Mouse (Mus musculus) right cerebral cortex, postnatal 14 days (tissue): ENCODE data around the gene Rnf167.

Experiments
- DNase-seq: peaks from one replicate; pipeline ENCODE4 v3.0.0; 2022

The Rnf167 gene

DNA sequence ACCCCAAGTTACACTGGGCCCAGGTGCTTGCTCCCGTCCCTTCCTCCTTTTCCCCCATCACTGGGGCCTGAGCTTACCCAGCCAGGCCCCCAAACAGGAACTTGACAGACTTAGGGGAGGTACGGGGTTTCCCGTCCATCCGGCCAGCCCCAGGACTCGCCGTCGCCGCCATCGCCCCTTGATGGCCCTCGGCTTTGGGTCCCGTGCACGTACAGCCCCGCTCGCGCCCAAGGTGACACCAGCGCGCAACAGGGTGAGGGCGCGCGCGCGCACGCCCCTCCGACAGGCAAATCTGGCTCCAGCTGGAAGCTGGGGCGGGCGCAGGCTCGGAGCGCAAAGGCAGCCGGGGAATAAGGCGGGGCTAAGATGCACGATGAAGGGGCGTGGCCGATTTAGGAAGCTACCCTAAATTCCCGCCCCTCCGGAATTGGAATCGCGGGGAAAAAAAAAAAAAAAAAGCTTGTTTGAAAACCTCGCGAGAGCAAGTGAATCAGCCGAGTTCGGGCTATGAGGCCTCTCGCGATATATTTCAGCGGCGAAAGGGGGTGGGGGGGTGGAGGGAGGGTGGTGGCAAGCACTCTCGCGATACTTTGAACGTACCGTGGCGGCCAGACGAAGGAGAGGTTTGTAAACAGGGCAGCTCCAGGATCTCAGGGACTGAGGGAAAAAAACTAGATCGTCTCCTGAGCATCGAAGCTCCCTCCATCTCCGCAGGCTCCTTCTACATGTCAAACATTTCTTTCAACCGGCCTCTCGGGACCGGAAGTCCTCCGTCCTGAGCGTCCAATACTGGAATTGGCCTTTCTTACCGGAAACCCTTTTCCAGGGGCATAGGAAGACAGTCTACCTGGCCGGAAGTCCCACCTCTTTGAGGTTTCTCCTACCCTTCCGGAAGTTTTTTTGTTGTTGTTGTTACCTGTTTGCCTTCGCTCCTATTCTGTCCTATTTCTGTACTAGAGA, at the start of gene Rnf167, which contains the start of gene Slc25a11:
TSS of gene Rnf167 (plus strand) at position 545 of the 960 bp plus-strand sequence.
TSS of gene Slc25a11 (minus strand) at position 789 of the 960 bp plus-strand sequence.
- peak; percentile 95 for DNase-seq

GRCm38 (mm10) chr11:70597301-70597700, 49.7 kb upstream of the Rnf167 start:
- no peak for DNase-seq

GRCm38 (mm10) chr11:70598451-70598953, 48.5 kb upstream of the Rnf167 start:
- DNase-seq: no peak

- peak; percentile 69 for DNase-seq
Observed at GRCm38 (mm10) chr11:70605024-70605566, 41.9 kb upstream of the Rnf167 start.

GRCm38 (mm10) chr11:70606717-70607116, 40.3 kb upstream of the Rnf167 start:
- no peak for DNase-seq

GRCm38 (mm10) chr11:70607611-70608010, 39.4 kb upstream of the Rnf167 start:
- DNase-seq: no peak

DNA sequence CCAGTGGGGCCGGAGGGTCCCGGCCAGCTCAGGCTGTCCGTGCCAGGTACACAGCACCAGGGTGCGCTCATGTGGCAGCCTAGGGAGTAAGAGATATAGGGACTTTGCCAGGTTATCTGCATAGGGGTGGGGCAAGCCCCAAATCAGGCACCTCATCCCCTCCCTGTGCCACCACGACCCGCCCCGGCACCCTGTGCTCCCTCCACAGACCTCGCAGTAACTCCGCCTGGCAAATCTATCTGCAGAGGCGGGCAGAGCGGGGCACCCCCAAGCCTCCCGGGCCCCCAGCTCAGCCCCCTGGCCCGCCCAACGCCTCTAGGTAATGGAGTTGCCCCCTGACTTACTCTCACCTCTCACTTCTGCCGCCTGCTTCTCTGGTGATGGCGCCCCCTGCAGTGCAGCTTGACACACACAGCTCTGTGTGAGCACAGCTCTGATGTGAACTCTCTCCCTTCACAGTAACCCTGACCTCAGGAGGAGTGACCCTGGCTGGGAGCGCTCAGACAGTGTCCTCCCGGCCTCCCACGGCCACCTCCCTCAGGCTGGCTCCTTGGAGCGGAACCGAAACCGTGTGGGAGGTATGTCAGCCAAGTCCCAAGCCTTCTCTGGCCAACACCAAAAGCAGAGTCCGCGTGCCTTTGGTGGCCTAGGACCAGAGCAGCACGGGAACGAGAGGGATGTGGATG, 38.5 kb upstream of the Rnf167 start:
- no peak for DNase-seq

DNA sequence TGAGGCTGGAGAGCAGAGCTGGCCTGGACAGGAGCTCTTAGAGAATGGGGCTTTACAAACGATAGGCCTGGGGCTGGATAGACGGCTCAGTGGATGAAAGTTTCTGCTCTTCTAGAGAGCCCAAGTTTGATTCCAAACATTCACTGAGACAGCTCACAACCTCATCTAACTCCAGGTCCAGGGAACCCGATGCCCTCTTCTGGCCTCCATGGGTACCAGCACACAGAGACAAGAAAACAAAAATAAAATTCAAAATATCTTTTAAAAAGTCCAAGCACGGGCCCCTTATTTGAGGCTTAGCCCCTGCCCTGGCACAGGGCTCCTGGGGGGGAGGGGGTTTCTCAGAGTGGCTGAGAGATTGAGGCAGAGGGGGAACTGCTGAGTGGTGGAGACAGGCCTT, 36.3 kb upstream of the Rnf167 start:
- no peak for DNase-seq

- no peak for DNase-seq
Observed at GRCm38 (mm10) chr11:70612505-70612904, 34.5 kb upstream of the Rnf167 start.

- DNase-seq: no peak
Observed at GRCm38 (mm10) chr11:70615074-70615473, 32.0 kb upstream of the Rnf167 start.

DNA sequence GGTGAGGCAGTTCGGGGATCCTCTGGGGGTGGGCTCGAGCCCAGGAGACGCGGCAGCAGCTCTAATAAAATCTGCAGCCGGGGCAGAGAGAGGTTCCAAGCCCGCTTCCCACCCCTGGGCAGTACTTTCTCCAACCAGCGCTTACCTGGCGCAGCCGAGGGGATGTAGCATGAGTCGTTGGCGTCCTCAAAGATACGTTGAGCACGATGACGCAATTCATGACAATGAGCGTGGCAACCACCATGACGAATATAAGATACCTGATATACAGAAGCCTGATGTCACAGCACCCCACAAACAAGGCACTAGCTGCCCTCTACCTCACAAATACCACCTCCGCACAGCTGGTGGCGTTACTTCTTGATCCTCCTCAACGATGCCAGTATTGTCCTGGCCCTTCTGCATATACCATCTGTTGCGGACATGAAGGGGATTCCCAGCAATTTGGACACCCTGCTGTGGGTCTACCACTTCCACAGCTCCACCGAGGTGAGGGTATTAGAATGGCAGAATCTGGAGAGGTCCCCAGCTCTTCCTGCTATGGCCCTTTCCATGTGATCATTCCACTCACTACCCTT, 31.4 kb upstream of the Rnf167 start, which contains the start of gene 4930544D05Rik:
TSS of gene 4930544D05Rik (plus strand) at position 333 of the 578 bp plus-strand sequence.
- no peak for DNase-seq

DNA sequence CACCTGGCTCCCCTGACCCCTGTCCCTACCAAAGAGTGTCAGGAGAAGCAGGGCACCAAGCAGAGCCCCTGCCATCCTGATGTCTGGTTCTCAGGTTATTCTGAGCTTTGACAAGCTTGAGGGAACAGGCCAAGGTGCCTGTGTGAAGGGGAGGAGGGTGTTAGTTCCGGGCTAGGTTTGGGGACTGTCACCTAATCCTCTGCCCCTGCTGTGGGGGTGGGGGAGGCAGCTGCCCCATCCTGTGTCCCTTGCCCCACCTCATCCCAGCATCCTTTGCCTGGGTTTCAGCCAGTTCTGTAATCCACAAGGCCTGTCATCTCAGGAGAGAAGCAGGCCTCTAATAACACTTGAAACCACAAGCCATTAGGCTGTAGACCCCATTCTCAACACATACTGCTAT, 27.9 kb upstream of the Rnf167 start, which contains the start of gene Chrne:
TSS of gene Chrne (minus strand) at position 116 of the 400 bp plus-strand sequence.
- DNase-seq: no peak

DNA sequence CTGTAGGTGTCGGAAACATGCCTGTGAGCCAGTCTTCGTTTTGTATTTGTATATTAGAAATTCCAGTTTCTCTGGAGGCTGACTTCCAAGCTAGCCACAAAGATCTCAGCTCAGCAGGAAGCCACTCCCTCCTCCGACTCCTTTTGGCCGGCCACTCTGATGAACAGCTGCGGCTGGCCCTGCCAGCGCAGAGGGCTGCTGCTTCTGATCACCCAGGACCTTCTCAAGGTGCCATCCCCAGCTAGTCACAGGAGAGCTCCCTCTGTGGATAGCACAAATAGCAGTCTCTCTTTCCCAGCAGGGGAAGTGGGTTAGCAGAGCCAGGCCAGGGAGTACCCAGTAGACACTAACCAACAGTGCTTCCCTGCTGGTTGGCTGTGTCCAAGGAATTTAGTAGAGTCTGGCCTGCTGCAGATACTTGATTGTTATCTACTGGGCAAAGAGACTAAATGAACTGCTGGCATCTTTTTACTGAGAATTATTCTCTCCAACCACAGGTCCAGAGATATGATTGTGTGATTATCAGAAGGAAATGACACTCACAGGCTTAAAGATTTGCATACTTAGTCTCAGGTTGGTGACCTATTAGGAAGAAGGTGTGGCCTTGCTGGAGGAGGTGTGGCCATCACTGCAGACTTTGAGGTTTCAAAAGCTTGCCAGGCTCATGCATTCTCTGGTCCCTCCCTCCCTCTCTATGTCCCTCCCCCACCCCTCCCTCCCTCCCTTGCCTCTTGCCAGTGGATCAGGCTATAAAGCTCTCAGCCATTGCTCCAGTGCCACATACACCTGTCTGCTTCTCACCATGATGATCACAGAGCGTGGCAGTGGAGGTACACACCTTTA, 24.8 kb upstream of the Rnf167 start:
- no peak for DNase-seq

GRCm38 (mm10) chr11:70623053-70623742, 23.8 kb upstream of the Rnf167 start:
- no peak for DNase-seq

GRCm38 (mm10) chr11:70625473-70625872, 21.6 kb upstream of the Rnf167 start:
- peak; percentile 59 for DNase-seq

DNA sequence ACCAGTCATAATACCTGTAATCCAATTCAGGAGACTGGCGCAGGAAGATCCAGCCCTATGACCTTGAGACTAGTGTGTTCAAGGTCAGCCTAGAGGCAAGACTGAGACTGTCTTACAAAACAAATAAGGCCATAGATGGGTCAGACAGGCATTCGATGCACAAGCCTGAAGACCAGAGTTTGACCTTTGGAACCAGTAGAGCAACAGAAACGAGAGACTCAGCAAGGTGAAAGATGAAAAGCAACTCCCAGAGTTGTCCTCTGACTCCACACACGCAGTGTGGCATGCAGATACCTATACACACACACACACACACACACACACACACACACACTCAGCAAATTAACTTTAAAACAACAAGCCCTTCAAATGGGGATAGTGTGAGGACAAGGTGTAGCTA, 20.2 kb upstream of the Rnf167 start:
- DNase-seq: no peak

DNA sequence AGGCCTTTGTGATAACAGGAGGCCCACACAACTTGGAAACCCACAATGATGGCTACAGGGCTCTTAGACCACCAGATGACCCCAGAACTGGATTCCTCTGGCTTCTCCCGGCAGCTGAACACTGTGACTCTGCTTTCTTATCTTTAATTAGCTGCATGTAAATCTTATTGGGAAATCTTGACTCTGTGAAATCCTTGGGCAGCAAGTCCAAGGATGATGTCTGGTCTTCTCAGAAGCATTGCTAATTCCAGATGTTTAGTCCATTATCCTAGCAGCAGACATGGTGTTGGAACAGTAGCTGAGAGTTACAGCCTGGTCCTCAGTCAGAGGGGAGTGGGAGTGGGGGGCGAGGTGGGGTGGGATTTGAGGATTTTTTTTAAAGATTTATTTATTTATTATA, 18.6 kb upstream of the Rnf167 start:
- DNase-seq: no peak

DNA sequence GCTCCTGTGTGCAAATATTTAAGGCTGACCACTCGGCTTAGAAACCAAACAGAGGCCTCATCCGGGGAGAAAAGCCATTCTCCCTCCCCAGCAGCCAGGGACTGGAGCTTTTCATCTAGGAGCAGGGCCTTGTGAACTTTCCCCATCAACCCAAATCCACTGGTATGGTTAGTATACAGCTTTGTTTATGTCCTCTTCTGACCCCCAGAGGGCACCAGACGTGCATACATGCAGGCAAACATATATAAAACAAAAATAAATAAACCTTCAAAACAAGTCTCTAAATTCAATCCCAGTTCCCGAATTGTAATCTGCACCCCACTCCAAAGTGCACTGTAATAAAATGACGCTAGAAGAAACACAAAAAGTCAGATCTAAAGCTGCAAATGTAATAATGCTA, 17.5 kb upstream of the Rnf167 start:
- no peak for DNase-seq

DNA sequence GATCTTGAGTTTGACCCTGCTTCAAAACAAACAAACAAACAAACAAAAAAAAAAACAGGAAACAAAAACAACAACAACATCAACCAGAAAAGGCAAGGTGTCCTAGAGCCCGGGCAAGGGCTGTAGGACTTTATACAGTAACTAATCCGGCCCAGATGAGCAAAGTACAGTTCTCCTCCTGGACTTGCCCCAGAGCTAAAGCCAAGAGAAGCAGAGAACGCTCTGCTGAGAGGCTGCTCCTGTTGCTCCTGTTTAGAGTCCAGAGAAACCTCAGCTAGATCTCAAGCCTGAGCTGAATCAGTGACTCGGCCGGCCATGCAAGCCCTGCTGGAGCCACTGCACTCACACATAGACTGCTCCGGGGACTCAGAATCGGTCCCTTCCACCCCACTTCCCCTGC, 16.9 kb upstream of the Rnf167 start:
- DNase-seq: no peak

- DNase-seq: no peak
Observed at GRCm38 (mm10) chr11:70635601-70636000, 11.4 kb upstream of the Rnf167 start.

- DNase-seq: no peak
Observed at GRCm38 (mm10) chr11:70637764-70638163, 9.3 kb upstream of the Rnf167 start.
